Mouse (Mus musculus): ENCODE data around the gene Gm17455. TPM values are rescaled to one million over a fixed set of nuclear protein-coding genes. Genes with fewer than 3 reads are reported as not detected.
A peak's percentile ranks its signal among the peaks of the same experiment; 100 is the strongest.

Gene Gm17455
- polyA plus RNA-seq, 1 experiment from 2014 or later: 0.20 TPM

GRCm38 (mm10) chr10:60373937-60374578 is 25.5 kb upstream of the Gm17455 start:
- Histone ChIP-seq H3K9ac (no peak overlapping the region), H3K36me3 (no peaks in the 10 kb centered on the region), H3K27ac (ENCODE audit: poor library complexity, severe bottlenecking) (peak overlapping the region; percentile 37), H3K27me3 (replicated peaks) (no peaks in the 10 kb centered on the region), H3K9me3 (replicated peaks) (no peaks in the 10 kb centered on the region), H3K4me3 (no peak overlapping the region), H3K4me2 (no peak overlapping the region), H3K4me1 (replicated peaks) (peaks cover 13% of the 10 kb centered on the region)
- peak; percentile 43; the same call in 1 of the 2 replicates for ATAC-seq (ENCODE audit: insufficient number of reproducible peaks, low FRiP score)
- WGBS: 41% methylated on average over 8 of the region's 8 CpGs

GRCm38 (mm10) chr10:60376704-60377103 is 22.8 kb upstream of the Gm17455 start:
- no peaks in the 10 kb centered on the region for H3K9me3 ChIP-seq (replicated peaks)
- peaks cover 28% of the 10 kb centered on the region for H3K4me1 ChIP-seq (replicated peaks)
- no peak overlapping the region for H3K4me3 ChIP-seq
- H3K27ac ChIP-seq (ENCODE audit: poor library complexity, severe bottlenecking): no peak overlapping the region
- no peaks in the 10 kb centered on the region for H3K36me3 ChIP-seq
- H3K9ac ChIP-seq: no peak overlapping the region
- 76% methylated on average over 16 of the region's 16 CpGs for WGBS
- no peaks in the 10 kb centered on the region for H3K27me3 ChIP-seq (replicated peaks)
- ATAC-seq (ENCODE audit: insufficient number of reproducible peaks, low FRiP score): no peak
- H3K4me2 ChIP-seq: no peak overlapping the region

GRCm38 (mm10) chr10:60379419-60379957 is 20.0 kb upstream of the Gm17455 start:
- Histone ChIP-seq H3K27ac (ENCODE audit: poor library complexity, severe bottlenecking) (no peak overlapping the region), H3K4me1 (replicated peaks) (peaks cover 15% of the 10 kb centered on the region), H3K36me3 (no peaks in the 10 kb centered on the region), H3K9me3 (replicated peaks) (no peaks in the 10 kb centered on the region), H3K4me3 (no peak overlapping the region), H3K27me3 (replicated peaks) (no peaks in the 10 kb centered on the region), H3K9ac (no peak overlapping the region), H3K4me2 (no peak overlapping the region)
- no peak for ATAC-seq (ENCODE audit: insufficient number of reproducible peaks, low FRiP score)
- 65% methylated on average over 9 of the region's 9 CpGs for WGBS

- H3K4me2 ChIP-seq: no peak overlapping the region
- no peaks in the 10 kb centered on the region for H3K9me3 ChIP-seq (replicated peaks)
- H3K4me3 ChIP-seq: no peak overlapping the region
- peaks cover 15% of the 10 kb centered on the region for H3K4me1 ChIP-seq (replicated peaks)
- no peaks in the 10 kb centered on the region for H3K27me3 ChIP-seq (replicated peaks)
- peak; percentile 49; the same call in 1 of the 2 replicates for ATAC-seq (ENCODE audit: insufficient number of reproducible peaks, low FRiP score)
- H3K36me3 ChIP-seq: no peaks in the 10 kb centered on the region
- no peak overlapping the region for H3K27ac ChIP-seq (ENCODE audit: poor library complexity, severe bottlenecking)
- H3K9ac ChIP-seq: no peak overlapping the region
- WGBS: 58% methylated on average over 3 of the region's 3 CpGs
Observed at GRCm38 (mm10) chr10:60380229-60380628, 19.3 kb upstream of the Gm17455 start.

GRCm38 (mm10) chr10:60381142-60381925 is 18.2 kb upstream of the Gm17455 start:
- 59% methylated on average over 10 of the region's 10 CpGs for WGBS
- Histone ChIP-seq H3K27ac (ENCODE audit: poor library complexity, severe bottlenecking) (no peak overlapping the region), H3K36me3 (no peaks in the 10 kb centered on the region), H3K9ac (no peak overlapping the region), H3K4me3 (no peak overlapping the region), H3K9me3 (replicated peaks) (no peaks in the 10 kb centered on the region), H3K4me1 (replicated peaks) (peaks cover 15% of the 10 kb centered on the region), H3K4me2 (no peak overlapping the region), H3K27me3 (replicated peaks) (no peaks in the 10 kb centered on the region)
- ATAC-seq (ENCODE audit: insufficient number of reproducible peaks, low FRiP score): no peak

GRCm38 (mm10) chr10:60388332-60388731 is 11.2 kb upstream of the Gm17455 start:
- Histone ChIP-seq H3K27ac (ENCODE audit: poor library complexity, severe bottlenecking) (no peak overlapping the region), H3K4me1 (replicated peaks) (peaks cover 22% of the 10 kb centered on the region), H3K4me2 (no peak overlapping the region), H3K4me3 (no peak overlapping the region), H3K36me3 (no peaks in the 10 kb centered on the region), H3K9me3 (replicated peaks) (no peaks in the 10 kb centered on the region), H3K9ac (no peak overlapping the region), H3K27me3 (replicated peaks) (no peaks in the 10 kb centered on the region)
- WGBS: 76% methylated on average over 2 of the region's 2 CpGs
- no peak for ATAC-seq (ENCODE audit: insufficient number of reproducible peaks, low FRiP score)

- Histone ChIP-seq H3K9ac (no peak overlapping the region), H3K27ac (ENCODE audit: poor library complexity, severe bottlenecking) (no peak overlapping the region), H3K4me3 (no peak overlapping the region), H3K4me2 (peak overlapping the region; percentile 22), H3K9me3 (replicated peaks) (no peaks in the 10 kb centered on the region), H3K36me3 (no peaks in the 10 kb centered on the region), H3K4me1 (replicated peaks) (peaks cover 22% of the 10 kb centered on the region), H3K27me3 (replicated peaks) (no peaks in the 10 kb centered on the region)
- WGBS: 12% methylated on average over 9 of the region's 9 CpGs
- no peak for ATAC-seq (ENCODE audit: insufficient number of reproducible peaks, low FRiP score)
Observed at GRCm38 (mm10) chr10:60389447-60389865, 10.1 kb upstream of the Gm17455 start.

- H3K4me1 ChIP-seq (replicated peaks): peaks cover 29% of the 10 kb centered on the region
- H3K9ac ChIP-seq: no peak overlapping the region
- no peaks in the 10 kb centered on the region for H3K36me3 ChIP-seq
- no peaks in the 10 kb centered on the region for H3K9me3 ChIP-seq (replicated peaks)
- 39% methylated on average over 6 of the region's 6 CpGs for WGBS
- no peak overlapping the region for H3K27ac ChIP-seq (ENCODE audit: poor library complexity, severe bottlenecking)
- no peaks in the 10 kb centered on the region for H3K27me3 ChIP-seq (replicated peaks)
- no peak overlapping the region for H3K4me2 ChIP-seq
- H3K4me3 ChIP-seq: no peak overlapping the region
- no peak for ATAC-seq (ENCODE audit: insufficient number of reproducible peaks, low FRiP score)
Observed at GRCm38 (mm10) chr10:60390177-60390903, 9.2 kb upstream of the Gm17455 start.

GRCm38 (mm10) chr10:60390904-60391420 is 8.6 kb upstream of the Gm17455 start:
- ATAC-seq (ENCODE audit: insufficient number of reproducible peaks, low FRiP score): no peak
- no peaks in the 10 kb centered on the region for H3K36me3 ChIP-seq
- H3K9ac ChIP-seq: no peak overlapping the region
- no peaks in the 10 kb centered on the region for H3K9me3 ChIP-seq (replicated peaks)
- H3K27me3 ChIP-seq (replicated peaks): no peaks in the 10 kb centered on the region
- no peak overlapping the region for H3K4me2 ChIP-seq
- peaks cover 31% of the 10 kb centered on the region for H3K4me1 ChIP-seq (replicated peaks)
- H3K27ac ChIP-seq (ENCODE audit: poor library complexity, severe bottlenecking): no peak overlapping the region
- 62% methylated on average over 5 of the region's 5 CpGs for WGBS
- no peak overlapping the region for H3K4me3 ChIP-seq

GRCm38 (mm10) chr10:60391661-60392060 is 7.9 kb upstream of the Gm17455 start:
- Histone ChIP-seq H3K27me3 (replicated peaks) (no peaks in the 10 kb centered on the region), H3K27ac (ENCODE audit: poor library complexity, severe bottlenecking) (no peak overlapping the region)
- 88% methylated on average over 9 of the region's 9 CpGs for WGBS

GRCm38 (mm10) chr10:60394936-60395335 is 4.6 kb upstream of the Gm17455 start:
- 51% methylated on average over 7 of the region's 7 CpGs for WGBS
- no peak for ATAC-seq (ENCODE audit: insufficient number of reproducible peaks, low FRiP score)

More at GRCm38 (mm10) chr10:60391661-60392060, 7.9 kb upstream of the Gm17455 start:
- H3K4me3 ChIP-seq: no peak overlapping the region
- H3K9me3 ChIP-seq (replicated peaks): no peaks in the 10 kb centered on the region
- H3K4me2 ChIP-seq: no peak overlapping the region
- ATAC-seq (ENCODE audit: insufficient number of reproducible peaks, low FRiP score): no peak
- no peak overlapping the region for H3K9ac ChIP-seq
- H3K36me3 ChIP-seq: no peaks in the 10 kb centered on the region
- H3K4me1 ChIP-seq (replicated peaks): peaks cover 31% of the 10 kb centered on the region

More at GRCm38 (mm10) chr10:60394936-60395335, 4.6 kb upstream of the Gm17455 start:
- no peak overlapping the region for H3K9ac ChIP-seq
- H3K4me2 ChIP-seq: no peak overlapping the region
- H3K36me3 ChIP-seq: no peaks in the 10 kb centered on the region
- H3K27ac ChIP-seq (ENCODE audit: poor library complexity, severe bottlenecking): no peak overlapping the region
- H3K27me3 ChIP-seq (replicated peaks): no peaks in the 10 kb centered on the region
- no peaks in the 10 kb centered on the region for H3K9me3 ChIP-seq (replicated peaks)
- peaks cover 29% of the 10 kb centered on the region for H3K4me1 ChIP-seq (replicated peaks)
- H3K4me3 ChIP-seq: no peak overlapping the region
